Mouse (Mus musculus) heart, postnatal 10 days (tissue): Measurements from ENCODE around the gene Cdc45. TPM values are rescaled to one million over a fixed set of nuclear protein-coding genes. Genes with fewer than 3 reads are reported as not detected.

Source experiments
- DNase-seq, 2 experiments: peaks; one replicate each; pipeline ENCODE4 v3.0.0; 2021
- intact Hi-C: fragments of 180-260 bp; cut with DNase I; formaldehyde crosslinking; loops from one replicate; pipeline ENCODE4 v1.15.1; 2025
- total RNA-seq, 2 experiments: library from RNA; stranded (reverse); gene quantifications; 2 replicates each; pipeline ENCODE4 v1.2.3; 2021

Gene Cdc45
- total RNA-seq, 2 experiments from 2014 or later = 8.6 to 9.9 TPM

DNA sequence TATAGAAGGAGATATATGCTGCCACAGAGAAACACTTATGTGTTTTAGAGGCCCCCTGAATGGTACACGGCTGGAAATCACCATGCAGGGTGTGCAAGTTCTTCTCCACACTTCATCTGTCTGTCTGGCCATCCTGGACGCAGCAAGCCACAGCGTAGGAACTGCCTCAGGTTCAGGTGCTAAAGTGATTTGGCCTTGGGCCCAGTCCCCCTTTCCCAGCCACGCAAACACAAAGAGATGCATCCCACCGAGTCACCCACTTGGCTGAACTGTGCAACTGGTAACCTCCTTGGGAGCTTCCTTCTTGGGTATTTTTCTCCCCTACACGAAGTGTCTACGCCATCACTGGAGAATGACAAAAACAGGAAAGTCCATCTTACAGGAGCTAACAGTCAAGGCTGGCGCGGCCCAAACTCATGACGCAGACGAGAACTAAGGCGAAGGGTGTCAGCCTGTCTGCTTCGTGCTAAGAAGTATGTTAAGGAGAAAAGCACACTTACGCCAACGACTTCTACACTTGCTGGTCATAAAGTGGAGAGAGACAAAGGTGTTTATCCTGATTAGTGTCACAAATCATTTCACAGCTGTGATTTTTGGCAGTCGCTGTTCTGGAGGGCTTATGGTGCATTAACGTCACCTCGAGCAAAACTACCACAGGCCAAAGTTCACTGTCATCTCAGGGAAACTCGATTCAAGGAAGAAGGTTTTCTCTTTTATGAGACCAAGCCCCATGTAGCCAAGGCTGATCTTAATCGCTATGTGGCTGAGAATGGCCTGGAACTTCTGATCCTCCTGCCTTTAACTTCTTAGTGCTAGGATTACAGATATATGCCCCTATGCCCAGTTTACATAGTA lies 65.3 kb downstream of the Cdc45 start:
- intact Hi-C loops = loop anchor here (2.0 kb wide), 1 partner anchor 30 kb away; the partner anchor contains the start of gene Cldn5
- DNase-seq = peak; percentile 52 to 66

DNA sequence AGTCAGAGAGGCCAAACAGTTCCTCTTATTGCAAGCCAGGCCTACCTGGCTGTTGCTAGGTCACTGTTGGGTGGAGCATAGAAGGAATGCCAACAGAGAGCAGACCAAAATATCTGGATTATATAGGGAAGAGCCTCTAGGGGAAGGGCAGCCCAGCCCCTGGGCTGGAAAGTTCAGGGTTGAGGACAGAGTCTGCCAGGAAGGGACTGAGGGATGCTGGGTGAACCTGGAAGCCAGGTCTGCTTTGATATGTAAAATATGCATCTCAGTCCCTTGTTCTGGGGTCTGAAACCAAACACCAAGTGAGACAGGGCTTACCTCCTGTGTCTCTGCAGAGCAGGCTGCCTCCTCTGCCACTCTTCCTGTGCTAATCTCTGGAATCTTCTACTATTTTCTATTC lies 73.5 kb downstream of the Cdc45 start:
- no peak for DNase-seq
- intact Hi-C loops = no loop called here

DNA sequence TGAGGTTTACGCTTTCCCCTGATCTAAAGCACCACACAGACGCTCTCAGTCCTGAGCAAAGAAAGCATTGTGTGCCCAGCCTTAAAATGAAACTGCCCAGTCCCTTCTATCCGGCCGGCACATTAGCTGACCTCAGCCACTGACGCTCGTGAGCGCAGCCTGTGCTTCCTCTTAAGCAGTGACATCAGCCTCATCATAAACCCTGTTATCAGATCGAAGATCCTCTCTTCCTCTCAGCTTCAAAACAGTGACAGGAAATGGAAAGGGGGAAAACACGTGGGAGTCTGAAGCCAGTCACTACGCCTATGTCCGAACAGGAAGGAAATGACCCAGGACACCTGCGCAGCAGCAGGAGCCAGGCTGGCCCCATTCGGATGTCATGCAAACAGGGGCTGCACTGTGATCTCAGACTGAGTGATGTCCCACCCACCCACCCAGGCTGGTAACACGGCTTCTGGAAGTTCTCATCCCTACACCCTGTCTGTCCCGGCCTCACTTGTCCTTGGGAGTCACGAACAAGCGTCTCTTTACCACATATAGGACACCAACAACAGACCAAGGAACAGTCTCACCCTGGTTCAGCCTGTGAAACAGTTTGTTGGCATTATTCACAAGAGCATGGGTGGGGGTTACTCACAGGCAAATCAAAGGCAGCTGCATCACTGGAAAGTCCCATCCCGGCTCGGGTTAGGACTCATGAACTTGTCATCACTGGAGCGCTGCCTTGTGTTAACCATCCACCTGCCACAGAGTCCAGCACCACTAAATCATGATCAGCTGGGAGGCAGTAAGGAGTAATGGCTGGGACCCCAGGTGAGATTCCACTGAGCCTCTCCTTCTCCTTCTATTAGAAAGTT lies 78.5 kb downstream of the Cdc45 start:
- peak; percentile 51 to 58 for DNase-seq
- intact Hi-C loops = loop anchor here (1.0 kb wide), 1 partner anchor 43 kb away; the partner anchor contains the start of gene Cldn5

DNA sequence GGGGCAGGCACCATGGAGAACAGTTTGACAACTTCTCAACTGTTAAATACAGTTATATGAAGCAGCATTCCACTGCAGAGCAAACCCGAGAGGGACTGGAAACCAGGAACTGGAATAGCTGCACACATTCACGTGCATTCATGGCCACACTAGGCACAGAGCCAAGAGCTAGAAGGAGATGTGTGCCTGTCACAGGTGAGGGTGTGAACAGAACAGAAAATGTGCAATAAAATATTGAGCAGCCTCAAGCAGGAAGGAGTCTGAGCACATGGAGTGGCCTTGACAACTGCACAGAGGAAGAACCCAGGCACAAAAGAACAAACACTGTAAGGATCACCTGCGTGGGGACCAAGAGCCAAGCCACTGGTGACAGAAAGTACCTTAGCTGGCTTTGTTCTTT lies 81.1 kb downstream of the Cdc45 start:
- DNase-seq = no peak
- intact Hi-C loops = no loop called here

Other genes with a start within 250 kb of the Cdc45 start
- 1 to 10 TPM in 1 of 2 experiments, under 1 TPM in 1; 0.57 to 1.1 TPM for gene Tbx1, start 221.3 kb downstream of the Cdc45 start, total RNA-seq
- gene Gp1bb, start 189.6 kb downstream of the Cdc45 start, total RNA-seq = 1 to 10 TPM in 1 of 2 experiments, under 1 TPM in 1; 0.77 to 1.2 TPM
- 1 to 10 TPM; 2.2 to 4.1 TPM for gene Gm49601, start 185.6 kb downstream of the Cdc45 start, total RNA-seq
- 10 to 100 TPM; 11.3 to 11.6 TPM for gene Sept5, start 182.0 kb downstream of the Cdc45 start, total RNA-seq
- gene Cldn5, start 35.1 kb downstream of the Cdc45 start, total RNA-seq = 10 to 100 TPM; 79.8 to 90.1 TPM
- gene Ufd1, start 208 bp downstream of the Cdc45 start, total RNA-seq = 10 to 100 TPM; 65.5 to 69.2 TPM
- gene 2510002D24Rik, start 24.6 kb upstream of the Cdc45 start, total RNA-seq = 10 to 100 TPM; 20.3 to 20.8 TPM
- 1 to 10 TPM; 1.2 to 1.5 TPM for gene Gm28539, start 24.6 kb upstream of the Cdc45 start, total RNA-seq
- 10 to 100 TPM; 57.0 to 60.1 TPM for gene Mrpl40, start 64.9 kb upstream of the Cdc45 start, total RNA-seq
- 10 to 100 TPM; 34.3 to 35.7 TPM for gene Hira, start 65.0 kb upstream of the Cdc45 start, total RNA-seq